Mouse (Mus musculus) limb, embryonic 12.5 days (tissue): Measurements from ENCODE around the gene Slc7a1. TPM values are rescaled to one million over a fixed set of nuclear protein-coding genes. Genes with fewer than 3 reads are reported as not detected.

ENCODE experiments used
- ATAC-seq: fragments of 200-750 bp; cut with Nextera tagmentation; 2 replicates; pipeline ENCODE4 v1.8.0; 2017; ENCODE audit warnings: low read depth, moderate TSS enrichment; ENCODE audit not compliant: insufficient number of reproducible peaks, insufficient read depth, low FRiP score, low TSS enrichment
- H3K27ac ChIP-seq: fragments of 300-500 bp; sonication (generic); 2 replicates; pipeline ENCODE4 v1.5.1; 2016; ENCODE audit warnings: mild to moderate bottlenecking, moderate library complexity
- H3K27me3 ChIP-seq: fragments of 300-500 bp; sonication (generic); 2 replicates; pipeline ENCODE4 v1.6.1; 2016; ENCODE audit warnings: mild to moderate bottlenecking, moderate library complexity
- H3K36me3 ChIP-seq: fragments of 300-500 bp; sonication (generic); 2 replicates; pipeline ENCODE4 v1.6.1; 2016; ENCODE audit warnings: mild to moderate bottlenecking, moderate library complexity
- H3K4me1 ChIP-seq: fragments of 300-500 bp; sonication (generic); replicated peaks from 2 replicates; pipeline ENCODE4 v1.6.1; 2016
- H3K4me2 ChIP-seq: fragments of 300-500 bp; sonication (generic); 2 replicates; pipeline ENCODE4 v1.6.1; 2016; ENCODE audit warnings: mild to moderate bottlenecking, moderate library complexity
- H3K4me3 ChIP-seq: fragments of 300-500 bp; sonication (generic); replicated peaks from 2 replicates; pipeline ENCODE4 v1.5.1; 2016; ENCODE audit warnings: mild to moderate bottlenecking
- H3K9ac ChIP-seq: fragments of 300-500 bp; sonication (generic); replicated peaks from 2 replicates; pipeline ENCODE4 v1.6.1; 2016; ENCODE audit warnings: mild to moderate bottlenecking, moderate library complexity
- H3K9me3 ChIP-seq: fragments of 300-500 bp; sonication (generic); 2 replicates; pipeline ENCODE4 v1.6.1; 2016; ENCODE audit warnings: mild to moderate bottlenecking, moderate library complexity
- WGBS: fragments of 180-500 bp; shearing (Covaris S2); methylation state at CpG from one replicate; pipeline ENCODE4 v1.1.7; 2016; 5-methylcytosine and 5-hydroxymethylcytosine counted together
- polyA plus RNA-seq: library from polyadenylated mRNA; unstranded; fragments of >200 nt; fragmentation: Nextera tagmentation; extraction: Ambion mirVana; gene quantifications from 2 replicates; pipeline ENCODE4 v1.2.1, GENCODE M21; 2016

Slc7a1 gene
- polyA plus RNA-seq, 1 experiment from 2014 or later, result 12.0 TPM

GRCm38 (mm10) chr5:148378707-148379106, 21.0 kb downstream of the Slc7a1 start:
- WGBS, result 96% methylated on average over 3 of the region's 3 CpGs
- ATAC-seq, result no peak
- H3K4me2 ChIP-seq, result no peak overlapping the region
- H3K9me3 ChIP-seq, result peaks cover 13% of the 10 kb centered on the region; the same call in 1 of the 2 replicates
- no peaks in the 10 kb centered on the region for H3K27me3 ChIP-seq
- no peak overlapping the region for H3K4me3 ChIP-seq
- H3K36me3 ChIP-seq, result peaks cover 4% of the 10 kb centered on the region; the same call in 1 of the 2 replicates
- no peak overlapping the region for H3K9ac ChIP-seq
- no peak overlapping the region for H3K27ac ChIP-seq
- peaks cover 6% of the 10 kb centered on the region for H3K4me1 ChIP-seq

- 79% methylated on average over 4 of the region's 4 CpGs for WGBS
- Histone ChIP-seq H3K4me3 (no peak overlapping the region), H3K27ac (no peak overlapping the region), H3K27me3 (no peaks in the 10 kb centered on the region), H3K4me2 (no peak overlapping the region), H3K4me1 (peaks cover 11% of the 10 kb centered on the region), H3K9me3 (peaks cover 13% of the 10 kb centered on the region; the same call in 1 of the 2 replicates), H3K9ac (no peak overlapping the region), H3K36me3 (peaks cover 4% of the 10 kb centered on the region; the same call in 1 of the 2 replicates)
- no peak for ATAC-seq
Measured at GRCm38 (mm10) chr5:148378232-148378508, 21.5 kb downstream of the Slc7a1 start.

- Histone ChIP-seq H3K36me3 (peaks cover 4% of the 10 kb centered on the region; the same call in 1 of the 2 replicates), H3K27me3 (no peaks in the 10 kb centered on the region), H3K27ac (no peak overlapping the region), H3K4me1 (peaks cover 12% of the 10 kb centered on the region), H3K4me2 (no peak overlapping the region), H3K9ac (no peak overlapping the region), H3K4me3 (no peak overlapping the region), H3K9me3 (peaks cover 13% of the 10 kb centered on the region; the same call in 1 of the 2 replicates)
- ATAC-seq, result no peak
- 89% methylated on average over 17 of the region's 17 CpGs for WGBS
Measured at GRCm38 (mm10) chr5:148377439-148378231, 22.1 kb downstream of the Slc7a1 start.

DNA sequence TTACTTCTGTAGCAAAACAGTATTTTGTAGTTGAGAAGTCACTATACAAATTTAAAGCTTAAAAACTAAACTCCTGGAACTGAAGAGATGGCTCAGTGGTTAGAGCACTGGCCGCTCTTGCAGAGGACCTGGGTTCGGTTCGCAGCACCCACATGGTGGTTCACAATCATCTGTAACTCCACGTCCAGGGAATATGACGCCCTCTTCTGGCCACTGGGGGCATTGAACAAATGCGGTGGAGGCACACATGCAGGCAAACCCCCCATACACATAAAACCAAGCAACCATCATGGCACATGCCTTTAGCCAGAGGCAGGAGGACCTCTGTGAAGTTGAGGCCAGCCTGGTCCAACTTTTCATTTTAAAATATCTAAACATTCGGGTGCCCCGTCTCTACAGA, 23.3 kb downstream of the Slc7a1 start:
- H3K4me3 ChIP-seq, result no peak overlapping the region
- H3K4me2 ChIP-seq, result no peak overlapping the region
- H3K27ac ChIP-seq, result no peak overlapping the region
- ATAC-seq, result no peak
- peaks cover 4% of the 10 kb centered on the region; the same call in 1 of the 2 replicates for H3K36me3 ChIP-seq
- H3K9ac ChIP-seq, result no peak overlapping the region
- H3K27me3 ChIP-seq, result no peaks in the 10 kb centered on the region
- peaks cover 12% of the 10 kb centered on the region for H3K4me1 ChIP-seq
- WGBS, result 96% methylated on average over 8 of the region's 8 CpGs
- peaks cover 13% of the 10 kb centered on the region; the same call in 1 of the 2 replicates for H3K9me3 ChIP-seq

- Histone ChIP-seq H3K4me1 (peaks cover 8% of the 10 kb centered on the region), H3K4me3 (no peak overlapping the region), H3K27ac (no peak overlapping the region), H3K9me3 (peaks cover 13% of the 10 kb centered on the region; the same call in 1 of the 2 replicates), H3K9ac (no peak overlapping the region), H3K4me2 (no peak overlapping the region), H3K36me3 (peaks cover 4% of the 10 kb centered on the region; the same call in 1 of the 2 replicates), H3K27me3 (no peaks in the 10 kb centered on the region)
- no peak for ATAC-seq
- 78% methylated on average over 12 of the region's 12 CpGs for WGBS
Measured at GRCm38 (mm10) chr5:148375480-148375879, 24.2 kb downstream of the Slc7a1 start.

GRCm38 (mm10) chr5:148373092-148373685, 26.5 kb downstream of the Slc7a1 start:
- H3K36me3 ChIP-seq, result peaks cover 4% of the 10 kb centered on the region; the same call in 1 of the 2 replicates
- H3K27me3 ChIP-seq, result no peaks in the 10 kb centered on the region
- no peak for ATAC-seq
- peaks cover 20% of the 10 kb centered on the region; the same call in 1 of the 2 replicates for H3K9me3 ChIP-seq
- H3K4me2 ChIP-seq, result no peak overlapping the region
- no peak overlapping the region for H3K4me3 ChIP-seq
- H3K27ac ChIP-seq, result no peak overlapping the region
- 64% methylated on average over 9 of the region's 9 CpGs for WGBS
- H3K4me1 ChIP-seq, result peaks cover 8% of the 10 kb centered on the region
- no peak overlapping the region for H3K9ac ChIP-seq

DNA sequence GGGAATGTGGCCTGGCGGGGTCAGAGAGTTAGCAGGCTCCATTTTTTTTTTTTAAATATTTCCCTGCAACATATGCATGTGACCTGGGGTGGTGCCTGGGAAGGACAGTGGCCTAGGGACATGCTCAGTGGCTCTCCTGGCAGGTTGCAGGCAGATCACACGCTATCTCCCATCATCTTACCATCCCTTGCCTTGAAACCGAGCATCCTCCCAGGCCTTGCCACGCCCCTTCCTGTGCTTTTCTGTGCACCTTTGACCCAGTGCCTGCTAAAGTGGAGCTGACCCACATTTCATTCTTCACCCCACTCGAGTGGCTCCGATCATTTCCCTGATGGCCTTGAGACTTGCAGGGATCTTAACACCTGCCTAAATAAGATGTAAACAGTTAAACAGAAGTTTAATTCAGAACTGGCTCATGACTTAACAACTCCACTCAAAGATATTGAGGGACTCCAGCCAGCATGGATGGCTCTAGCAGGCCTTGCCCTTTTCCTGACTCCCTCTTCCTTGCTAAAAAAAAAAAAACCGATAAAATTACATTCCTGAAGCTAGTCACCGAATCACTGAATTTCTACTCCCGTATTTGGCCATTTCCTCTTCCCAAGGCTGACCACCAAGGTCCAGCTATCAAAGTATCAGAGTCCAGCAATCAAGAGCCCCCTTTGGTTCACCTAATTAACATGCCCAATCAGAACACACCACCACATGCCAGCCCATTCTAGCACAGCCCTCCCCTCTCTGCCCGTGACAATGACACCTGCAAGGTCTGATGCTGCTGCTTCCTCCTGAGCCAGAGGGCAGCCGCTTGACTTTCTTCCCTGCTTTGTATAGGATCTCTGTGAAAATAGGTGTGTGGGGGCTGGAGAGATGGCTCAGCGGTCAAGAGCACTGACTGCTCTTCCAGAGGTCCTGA, 27.4 kb downstream of the Slc7a1 start:
- Histone ChIP-seq H3K36me3 (peaks cover 4% of the 10 kb centered on the region; the same call in 1 of the 2 replicates), H3K9me3 (peaks cover 20% of the 10 kb centered on the region; the same call in 1 of the 2 replicates), H3K27ac (no peak overlapping the region), H3K27me3 (no peaks in the 10 kb centered on the region), H3K4me2 (no peak overlapping the region), H3K9ac (no peak overlapping the region), H3K4me1 (peaks cover 8% of the 10 kb centered on the region), H3K4me3 (no peak overlapping the region)
- ATAC-seq, result no peak
- 85% methylated on average over 12 of the region's 12 CpGs for WGBS

GRCm38 (mm10) chr5:148371375-148371774, 28.3 kb downstream of the Slc7a1 start:
- whole genome bisulfite sequencing, result 95% methylated on average over 9 of the region's 9 CpGs

GRCm38 (mm10) chr5:148370624-148371023, 29.1 kb downstream of the Slc7a1 start:
- H3K9me3 ChIP-seq, result peaks cover 9% of the 10 kb centered on the region; the same call in 1 of the 2 replicates
- no peaks in the 10 kb centered on the region for H3K27me3 ChIP-seq
- H3K4me2 ChIP-seq, result no peak overlapping the region
- WGBS, result 93% methylated on average over 1 of the region's 1 CpGs
- no peaks in the 10 kb centered on the region for H3K36me3 ChIP-seq
- no peak for ATAC-seq
- H3K9ac ChIP-seq, result no peak overlapping the region
- H3K4me1 ChIP-seq, result peaks cover 13% of the 10 kb centered on the region
- H3K4me3 ChIP-seq, result no peak overlapping the region
- no peak overlapping the region for H3K27ac ChIP-seq

More at GRCm38 (mm10) chr5:148371375-148371774, 28.3 kb downstream of the Slc7a1 start:
- peaks cover 13% of the 10 kb centered on the region for H3K4me1 ChIP-seq
- no peak overlapping the region for H3K4me2 ChIP-seq
- no peak overlapping the region for H3K9ac ChIP-seq
- peaks cover 16% of the 10 kb centered on the region; the same call in 1 of the 2 replicates for H3K9me3 ChIP-seq
- no peak for ATAC-seq
- peaks cover 3% of the 10 kb centered on the region; the same call in 1 of the 2 replicates for H3K36me3 ChIP-seq
- H3K27me3 ChIP-seq, result no peaks in the 10 kb centered on the region
- H3K27ac ChIP-seq, result no peak overlapping the region
- no peak overlapping the region for H3K4me3 ChIP-seq

DNA sequence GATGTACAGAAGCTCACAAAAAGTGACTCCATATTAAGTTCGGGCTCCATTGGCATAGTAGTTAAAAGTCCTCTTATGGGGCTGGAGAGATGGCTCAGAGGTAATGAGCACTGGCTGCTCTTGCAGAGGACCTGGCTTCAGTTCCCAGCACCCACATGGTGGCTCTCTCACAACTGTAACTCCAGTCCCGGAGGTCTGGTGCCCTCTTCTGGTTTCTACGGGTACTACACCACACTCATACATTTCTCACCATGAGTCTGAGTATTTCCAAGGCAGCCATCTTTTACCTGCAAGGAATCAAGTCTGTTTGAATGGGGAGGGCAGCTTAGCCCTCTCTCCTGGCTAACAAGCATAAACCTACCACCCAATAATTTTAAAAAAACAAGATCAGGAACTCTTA, 30.5 kb downstream of the Slc7a1 start:
- peaks cover 14% of the 10 kb centered on the region for H3K4me1 ChIP-seq
- no peak overlapping the region for H3K9ac ChIP-seq
- H3K9me3 ChIP-seq, result peaks cover 7% of the 10 kb centered on the region; the same call in 1 of the 2 replicates
- 94% methylated on average over 3 of the region's 3 CpGs for WGBS
- H3K27me3 ChIP-seq, result no peaks in the 10 kb centered on the region
- H3K4me3 ChIP-seq, result no peak overlapping the region
- no peaks in the 10 kb centered on the region for H3K36me3 ChIP-seq
- no peak overlapping the region for H3K27ac ChIP-seq
- ATAC-seq, result no peak
- H3K4me2 ChIP-seq, result no peak overlapping the region
